Mouse (Mus musculus) ES-Bruce4 (cell line): ENCODE measurements around the gene Cptp.

Source experiments
- CTCF ChIP-seq: IDR thresholded peaks from one replicate; pipeline ENCODE4 v1.8.1; 2011; ENCODE audit warnings: low read depth, low read length
- EP300 ChIP-seq: IDR thresholded peaks from 2 replicates; pipeline ENCODE4 v1.6.1; 2011; ENCODE audit warnings: low read depth, low read length; ENCODE audit not compliant: insufficient read depth

GRCm38 (mm10) chr4:155830596-155830995 is 38.6 kb downstream of the Cptp start:
- TF ChIP-seq CTCF (no peak), EP300 (no peak)
